Mouse (Mus musculus) embryo, embryonic 10 days (tissue): ENCODE data around the gene Hsd17b3.

Experiments
- DNase-seq: peaks from one replicate; pipeline ENCODE4 v3.0.0-alpha.2; 2015; ENCODE audit warnings: low spot score

Gene Hsd17b3

DNA sequence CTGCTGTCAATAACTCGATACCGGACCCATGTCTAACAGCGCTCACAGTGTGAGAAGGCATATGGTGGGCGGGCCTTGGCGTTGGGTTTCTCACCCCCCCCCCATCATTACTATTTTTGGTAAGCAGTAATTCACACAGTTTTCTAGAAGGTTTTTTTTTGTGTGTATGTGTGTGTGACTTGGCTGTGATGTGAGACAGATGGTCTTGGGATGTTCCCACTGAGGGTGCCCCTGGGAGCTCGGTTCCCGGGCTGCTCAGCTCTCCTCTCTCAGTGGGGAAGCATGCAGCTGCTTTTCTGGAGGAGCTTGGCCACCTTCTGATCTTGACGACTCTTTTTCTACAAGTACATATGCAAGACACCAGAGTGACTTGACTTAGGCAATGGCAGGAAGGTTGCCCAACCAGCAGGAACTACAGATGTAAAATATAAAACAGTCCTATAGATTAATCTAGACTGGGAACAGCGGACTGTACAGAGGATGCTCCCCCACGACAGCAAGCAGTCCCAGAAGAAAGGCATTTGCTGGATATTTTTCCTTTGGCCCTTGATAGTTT is 70.4 kb downstream of the Hsd17b3 start:
- no peak for DNase-seq

DNA sequence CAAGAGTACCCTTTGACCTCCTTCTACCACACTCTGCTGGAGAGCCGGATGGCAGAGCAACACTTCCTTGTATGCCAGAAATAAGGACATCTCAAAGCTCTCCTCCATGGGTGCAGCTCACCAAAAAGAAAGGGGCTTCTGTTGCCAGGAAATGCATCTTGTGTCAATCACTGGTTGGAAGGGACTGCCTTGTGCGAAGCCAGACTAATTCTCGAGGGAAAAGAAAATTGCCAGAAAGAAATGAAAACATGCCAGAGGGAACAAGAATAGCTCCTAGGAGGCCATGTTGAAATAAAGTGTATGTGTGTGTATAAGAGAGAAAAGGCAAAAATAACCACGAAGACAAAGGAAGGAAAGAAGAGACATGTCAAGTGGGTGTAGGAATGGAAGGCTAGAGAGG is 73.0 kb downstream of the Hsd17b3 start:
- DNase-seq: no peak

DNA sequence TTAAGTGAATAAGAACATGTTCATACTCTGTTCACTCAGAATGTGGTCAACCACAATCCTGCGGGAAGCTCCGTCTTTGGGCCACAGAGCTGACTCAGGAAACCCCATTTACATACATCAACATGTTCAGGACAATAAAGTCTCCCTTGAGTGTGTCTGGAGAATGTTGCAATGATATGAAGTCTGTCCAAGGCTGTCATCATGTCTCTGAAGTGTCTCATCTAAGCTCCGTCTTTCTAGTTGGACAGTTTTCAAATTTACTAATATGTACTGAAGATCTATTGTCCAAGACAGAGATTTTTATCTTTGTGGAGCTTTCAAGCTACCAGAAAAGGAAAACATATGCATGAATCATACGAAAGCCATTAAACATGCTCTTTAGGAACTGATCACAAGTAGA is 77.9 kb downstream of the Hsd17b3 start:
- DNase-seq: no peak
